ENCODE assay signal across 7 mouse cellular contexts in genomic region chr8:8488695-8489571, GRCm38 (mm10).
DNase-seq lines count a peak whose midpoint lies in the region; ATAC-seq and TF ChIP-seq lines count a peak whose summit lies in the region.

No protein-coding gene starts in this region.

- no peak overlapping the region for H3K27ac ChIP-seq in ES-E14 (ENCODE audit: insufficient read depth, low read depth, low read length, poor library complexity, severe bottlenecking)
- H3K27ac ChIP-seq in forebrain, embryonic 10.5 days: peak overlapping the region; percentile 76

- no peak overlapping the region for H3K9ac ChIP-seq in ES-E14 (ENCODE audit: insufficient read depth, low read depth, low read length, poor library complexity, severe bottlenecking)

- no peak overlapping the region for H3K4me3 ChIP-seq in ES-E14 (ENCODE audit: insufficient read depth in 1 of 2, low read depth in 1 of 2, low read length in 2 of 2, poor library complexity in 1 of 2, severe bottlenecking in 1 of 2)
- H3K4me3 ChIP-seq in forebrain, embryonic 10.5 days: peak overlapping the region; percentile 41

- no peaks in the 10 kb centered on the region for H3K9me3 ChIP-seq in ES-E14 (ENCODE audit: control insufficient read depth, insufficient read depth, low read depth, low read length)
- no peaks in the 10 kb centered on the region for H3K9me3 ChIP-seq in forebrain, embryonic 10.5 days

- H3K4me1 ChIP-seq in ES-E14 (ENCODE audit: control insufficient read depth in 2 of 2, insufficient read depth in 2 of 2, low read length in 2 of 2, poor library complexity in 1 of 2): peaks cover 11 to 15% of the 10 kb centered on the region in 2 experiments; a peak in 3 of 4 replicates
- peaks cover 70% of the 10 kb centered on the region for H3K4me1 ChIP-seq in forebrain, embryonic 10.5 days

- DNase-seq in ES-E14 (ENCODE audit: low read depth, low spot score): no peak
- peak; percentile 83 for DNase-seq in brain, embryonic 14.5 days (ENCODE audit: low read depth)
- no peak for DNase-seq in forebrain, embryonic 10.5 days (ENCODE audit: extremely low spot score, low spot score)
- DNase-seq in heart, postnatal 14 days: peak; percentile 31 to 51
- peak; percentile 34 to 38 for DNase-seq in left cerebral cortex, adult 9 months (ENCODE audit: low spot score in 2 of 2)
- DNase-seq in urinary bladder, adult 2 months (ENCODE audit: low spot score): peak; percentile 36

- no peaks in the 10 kb centered on the region for H3K36me3 ChIP-seq in ES-E14 (ENCODE audit: control insufficient read depth, insufficient read depth, low read length, poor library complexity, severe bottlenecking)
- H3K36me3 ChIP-seq in forebrain, embryonic 10.5 days (replicated peaks): no peaks in the 10 kb centered on the region

- TF ChIP-seq POLR2A in brain, embryonic 14.5 days (IDR thresholded peaks at IDR 0.05; ENCODE audit: borderline replicate concordance, extremely low read depth, insufficient read depth, insufficient read length, poor library complexity, severe bottlenecking): no peak

- intact Hi-C loops in heart, postnatal 14 days (cut with DNase I): no loop called here

- WGBS in forebrain, embryonic 10.5 days: 3% methylated on average over 26 of the region's 26 CpGs

- in situ Hi-C loops in ES-E14 (cut with MboI; ENCODE audit: low sequenced_read_pairs in 2 of 2, unreplicated experiment in 2 of 2): no loop called here

- peak; percentile 93 for ATAC-seq in megakaryocyte-erythroid progenitor cell, adult 5-6 weeks (replicated peaks; ENCODE audit: low FRiP score, low TSS enrichment, poor library complexity, severe bottlenecking)

- H3K27me3 ChIP-seq in forebrain, embryonic 10.5 days (ENCODE audit: poor library complexity, severe bottlenecking): peaks cover 85% of the 10 kb centered on the region

- TF ChIP-seq CTCF in brain, embryonic 14.5 days (IDR thresholded peaks at IDR 0.05; ENCODE audit: borderline replicate concordance, extremely low read depth, insufficient read depth, insufficient read length): no peak

TF ChIP-seq in ES-E14, 5 proteins besides CTCF, POLR2A, EP300 and RAD21:
- no peak for TF ChIP-seq ZNF384 (IDR thresholded peaks at IDR 0.05; ENCODE audit: low read depth, low read length)
- 0 out of 2 replicates have a peak, but pooled peaks have one; percentile 44 for TF ChIP-seq MAFK (IDR thresholded peaks at IDR 0.05; ENCODE audit: insufficient read depth, low read depth, low read length)
- no peak for TF ChIP-seq ZC3H11A (IDR thresholded peaks at IDR 0.05; ENCODE audit: borderline replicate concordance, low read depth, low read length)

Comparison
In these comparisons a context has a peak if more than half of its experiments do, and no peak if none do; other contexts are left out.
1. DNase-seq: peak in brain, embryonic 14.5 days (single experiment), heart, postnatal 14 days (2 of 2), left cerebral cortex, adult 9 months (2 of 2) and urinary bladder, adult 2 months (single experiment); none in ES-E14 (single experiment) and forebrain, embryonic 10.5 days (single experiment).